Mouse (Mus musculus) liver, postnatal 0 days (tissue): ENCODE measurements at regions not wholly inside any gene's neighbourhood (a gene's known extent, or its start where the extent isn't known, plus 50 kb on each side); places are given as distances from the start of the nearest gene placed in this dataset.

Experiments used
- ATAC-seq: fragments of 200-750 bp; cut with Nextera tagmentation; 2 replicates; pipeline ENCODE4 v1.8.0; 2017; ENCODE audit warnings: mild to moderate bottlenecking, moderate library complexity
- DNase-seq: peaks from one replicate; pipeline ENCODE4 v3.0.0-alpha.2; 2016
- H3K27ac ChIP-seq: fragments of 300-500 bp; sonication (generic); 2 replicates; pipeline ENCODE4 v1.5.1; 2014; ENCODE audit warnings: antibody characterized with exemption, moderate library complexity, mild to moderate bottlenecking, low read depth
- H3K27me3 ChIP-seq: fragments of 300-500 bp; sonication (generic); 2 replicates; pipeline ENCODE4 v1.6.1; 2014; ENCODE audit warnings: low read length, control low read depth, mixed read lengths; ENCODE audit not compliant: insufficient read depth
- H3K36me3 ChIP-seq: fragments of 300-500 bp; sonication (generic); replicated peaks from 2 replicates; pipeline ENCODE4 v1.6.1; 2014; ENCODE audit warnings: mild to moderate bottlenecking, control low read depth, low read length, moderate library complexity, mixed read lengths; ENCODE audit not compliant: insufficient read depth
- H3K4me1 ChIP-seq: fragments of 300-500 bp; sonication (generic); 2 replicates; pipeline ENCODE4 v1.6.1; 2014; ENCODE audit warnings: antibody characterized with exemption, mild to moderate bottlenecking, control low read depth; ENCODE audit not compliant: insufficient read depth
- H3K4me2 ChIP-seq: fragments of 300-500 bp; sonication (generic); 2 replicates; pipeline ENCODE4 v1.6.1; 2014; ENCODE audit warnings: low read depth, mild to moderate bottlenecking, low read length, moderate library complexity, mixed read lengths
- H3K4me3 ChIP-seq: fragments of 300-500 bp; sonication (generic); 2 replicates; pipeline ENCODE4 v1.5.1; 2014; ENCODE audit warnings: low read depth, low read length
- H3K9ac ChIP-seq: fragments of 300-500 bp; sonication (generic); replicated peaks from 2 replicates; pipeline ENCODE4 v1.6.1; 2014; ENCODE audit warnings: mild to moderate bottlenecking, moderate library complexity
- H3K9me3 ChIP-seq: fragments of 300-500 bp; sonication (generic); 2 replicates; pipeline ENCODE4 v1.6.1; 2016; ENCODE audit warnings: mild to moderate bottlenecking, control low read depth, low read length, mixed read lengths
- CTCF ChIP-seq: sonication (generic); IDR thresholded peaks from 2 replicates; pipeline ENCODE4 v1.5.1; 2016; ENCODE audit warnings: antibody characterized with exemption, low read depth
- EP300 ChIP-seq: IDR thresholded peaks from 2 replicates; pipeline ENCODE4 v1.6.1; 2016; ENCODE audit warnings: antibody characterized with exemption, low read depth, mild to moderate bottlenecking
- WGBS: fragments of 180-500 bp; shearing (Covaris S2); extraction: QIAGEN DNeasy Blood & Tissue Kit; methylation state at CpG from one replicate; pipeline ENCODE4 v1.1.7; 2014; ENCODE audit not compliant: insufficient replicate concordance; 5-methylcytosine and 5-hydroxymethylcytosine counted together

- TF ChIP-seq EP300 = no peak
- TF ChIP-seq CTCF = no peak
- DNase-seq (no peak), ATAC-seq (no peak)
- Histone ChIP-seq H3K4me3 (no peak overlapping the region), H3K27ac (no peak overlapping the region), H3K9me3 (peaks cover 2% of the 10 kb centered on the region; the same call in 1 of the 2 replicates), H3K9ac (no peak overlapping the region), H3K4me1 (no peaks in the 10 kb centered on the region), H3K27me3 (no peaks in the 10 kb centered on the region), H3K4me2 (no peak overlapping the region), H3K36me3 (no peaks in the 10 kb centered on the region)
- WGBS = 59% methylated on average over 7 of the region's 7 CpGs
Measured at GRCm38 (mm10) chr9:116263833-116264232, 88.7 kb upstream of the Tgfbr2 start.

DNA sequence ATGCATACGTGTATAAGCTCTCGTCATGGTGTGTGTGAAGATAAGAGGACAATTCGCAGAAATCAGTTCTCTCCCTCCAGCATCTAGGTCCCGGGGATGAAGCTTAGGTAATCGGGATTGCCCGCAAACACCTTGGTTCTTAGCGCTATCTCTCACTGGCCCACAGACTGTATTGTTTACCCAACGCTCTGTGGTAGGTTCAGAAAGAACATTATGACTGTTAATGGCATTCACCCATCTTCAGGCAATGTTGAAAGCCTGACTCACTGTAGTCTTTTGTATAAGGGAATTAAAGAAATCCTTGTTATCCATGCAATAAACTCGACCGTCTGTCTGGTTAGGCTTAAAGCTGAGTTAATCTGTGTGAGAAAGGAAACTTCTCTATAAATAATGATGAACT, 84.4 kb upstream of the Tgfbr2 start:
- H3K9ac ChIP-seq = no peak overlapping the region
- H3K4me3 ChIP-seq = no peak overlapping the region
- no peak overlapping the region for H3K4me2 ChIP-seq
- WGBS = 64% methylated on average over 10 of the region's 10 CpGs
- TF ChIP-seq CTCF = no peak
- no peak for TF ChIP-seq EP300
- H3K9me3 ChIP-seq = peaks cover 2% of the 10 kb centered on the region; the same call in 1 of the 2 replicates
- no peaks in the 10 kb centered on the region for H3K4me1 ChIP-seq
- no peak for ATAC-seq
- H3K36me3 ChIP-seq = no peaks in the 10 kb centered on the region
- no peak for DNase-seq
- H3K27ac ChIP-seq = no peak overlapping the region
- H3K27me3 ChIP-seq = no peaks in the 10 kb centered on the region

DNA sequence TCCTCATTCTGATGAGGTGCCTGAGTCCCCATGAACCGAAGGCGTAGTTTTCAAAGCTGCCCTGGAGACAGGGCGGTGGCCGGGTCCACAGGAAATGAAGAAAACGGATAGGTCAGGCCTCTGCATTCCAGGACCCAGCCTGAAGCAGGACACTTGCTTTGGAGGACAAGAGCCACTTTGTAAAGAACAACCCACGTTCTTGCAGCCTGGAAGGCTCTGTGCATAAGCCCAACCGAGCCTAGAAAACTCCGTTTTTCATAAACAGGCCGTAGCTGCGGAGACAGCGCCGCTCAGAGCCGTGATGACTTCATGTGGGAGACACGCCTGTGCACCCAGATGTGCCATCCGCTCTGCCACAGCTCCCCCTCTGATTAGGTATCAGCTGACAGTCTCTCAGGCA, 78.4 kb upstream of the Tgfbr2 start:
- 65% methylated on average over 15 of the region's 15 CpGs for WGBS
- H3K27ac ChIP-seq = 0 out of 2 replicates have a peak overlapping the region, but pooled peaks have one; percentile 30

GRCm38 (mm10) chr9:116252788-116253187, 77.6 kb upstream of the Tgfbr2 start:
- Histone ChIP-seq H3K9me3 (no peaks in the 10 kb centered on the region), H3K4me3 (no peak overlapping the region), H3K27ac (no peak overlapping the region), H3K9ac (no peak overlapping the region), H3K36me3 (no peaks in the 10 kb centered on the region), H3K4me1 (no peaks in the 10 kb centered on the region), H3K4me2 (no peak overlapping the region), H3K27me3 (no peaks in the 10 kb centered on the region)
- TF ChIP-seq CTCF = no peak
- TF ChIP-seq EP300 = no peak
- ATAC-seq = no peak
- 79% methylated on average over 8 of the region's 8 CpGs for WGBS
- no peak for DNase-seq

More for the DNA sequence above, 78.4 kb upstream of the Tgfbr2 start:
- Histone ChIP-seq H3K27me3 (no peaks in the 10 kb centered on the region), H3K4me1 (no peaks in the 10 kb centered on the region), H3K4me3 (no peak overlapping the region), H3K9me3 (no peaks in the 10 kb centered on the region), H3K36me3 (no peaks in the 10 kb centered on the region), H3K4me2 (no peak overlapping the region), H3K9ac (no peak overlapping the region)
- no peak for DNase-seq
- TF ChIP-seq EP300 = no peak
- no peak for TF ChIP-seq CTCF
- ATAC-seq = no peak

DNA sequence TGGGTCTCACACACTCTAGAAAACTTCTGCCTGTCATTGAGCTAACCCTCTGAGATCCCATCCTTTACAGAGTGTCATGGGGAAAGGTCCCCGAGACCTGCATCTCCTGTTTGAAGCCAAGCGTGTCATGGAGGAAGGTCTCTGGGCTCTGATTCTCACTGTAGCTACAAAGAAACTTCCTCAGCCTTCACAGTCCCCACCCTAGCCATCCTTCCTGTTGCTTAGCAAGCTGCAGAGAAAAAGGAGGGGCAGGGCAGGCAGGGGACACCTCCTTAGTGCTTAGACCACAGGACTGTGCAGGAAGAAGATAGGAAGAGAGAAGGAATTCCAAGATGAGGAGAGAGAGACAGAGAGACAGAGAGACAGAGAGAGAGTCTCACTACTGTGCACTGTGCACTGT, 74.6 kb upstream of the Tgfbr2 start:
- no peaks in the 10 kb centered on the region for H3K27me3 ChIP-seq
- H3K36me3 ChIP-seq = no peaks in the 10 kb centered on the region
- H3K9me3 ChIP-seq = no peaks in the 10 kb centered on the region
- H3K9ac ChIP-seq = no peak overlapping the region
- ATAC-seq = no peak
- 33% methylated on average over 2 of the region's 2 CpGs for WGBS
- peaks cover 5% of the 10 kb centered on the region; the same call in 1 of the 2 replicates for H3K4me1 ChIP-seq
- no peak overlapping the region for H3K4me3 ChIP-seq
- no peak overlapping the region for H3K27ac ChIP-seq
- no peak for TF ChIP-seq EP300
- TF ChIP-seq CTCF = no peak
- DNase-seq = no peak
- H3K4me2 ChIP-seq = no peak overlapping the region

DNA sequence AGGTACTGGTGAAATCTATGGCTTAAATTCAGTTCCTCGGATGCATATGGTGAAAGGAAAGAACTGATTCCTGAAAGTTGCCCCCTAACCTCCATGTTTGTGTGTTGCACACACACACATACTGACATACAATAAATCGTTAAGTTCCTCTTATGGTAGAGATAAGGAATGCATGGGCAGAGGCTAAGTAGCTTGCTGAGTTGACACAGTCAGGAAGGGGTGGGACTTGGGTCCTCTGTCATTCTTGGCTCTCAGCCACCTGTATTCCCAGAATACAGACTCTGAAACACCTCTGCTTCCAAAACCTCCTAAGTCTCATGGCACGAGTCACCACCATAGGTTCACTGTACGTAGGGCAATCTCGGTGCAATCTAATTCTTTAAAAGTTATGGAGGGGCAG, 70.0 kb upstream of the Tgfbr2 start:
- ATAC-seq = no peak
- TF ChIP-seq EP300 (no peak), CTCF (no peak)
- 48% methylated on average over 5 of the region's 5 CpGs for WGBS

DNA sequence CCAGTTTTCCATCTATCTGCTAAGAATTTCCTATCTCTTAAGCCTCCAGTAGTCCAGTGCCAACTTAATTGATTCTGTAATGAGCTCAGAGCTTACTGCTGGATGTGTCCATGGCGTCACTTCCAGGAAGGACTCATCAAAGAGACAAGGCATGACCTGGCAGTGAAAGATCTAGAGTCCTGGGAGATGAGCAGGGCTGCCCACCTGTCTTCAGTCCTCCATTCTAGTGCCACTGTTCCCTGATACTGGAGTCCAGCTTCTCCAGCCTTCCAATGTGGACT, 69.4 kb upstream of the Tgfbr2 start:
- TF ChIP-seq CTCF (no peak), EP300 (no peak)
- Histone ChIP-seq H3K27ac (no peak overlapping the region), H3K9me3 (no peaks in the 10 kb centered on the region), H3K4me3 (no peak overlapping the region), H3K36me3 (no peaks in the 10 kb centered on the region), H3K4me2 (no peak overlapping the region), H3K9ac (no peak overlapping the region), H3K27me3 (no peaks in the 10 kb centered on the region), H3K4me1 (peaks cover 5% of the 10 kb centered on the region; the same call in 1 of the 2 replicates)
- ATAC-seq (no peak), DNase-seq (no peak)
- WGBS = 80% methylated on average over 1 of the region's 1 CpGs

More for the DNA sequence above, 70.0 kb upstream of the Tgfbr2 start:
- DNase-seq = no peak
- no peak overlapping the region for H3K27ac ChIP-seq
- H3K9ac ChIP-seq = no peak overlapping the region
- no peak overlapping the region for H3K4me2 ChIP-seq
- no peaks in the 10 kb centered on the region for H3K27me3 ChIP-seq
- no peak overlapping the region for H3K4me3 ChIP-seq
- H3K36me3 ChIP-seq = no peaks in the 10 kb centered on the region
- no peaks in the 10 kb centered on the region for H3K9me3 ChIP-seq
- H3K4me1 ChIP-seq = peaks cover 5% of the 10 kb centered on the region; the same call in 1 of the 2 replicates
